Mouse (Mus musculus) stomach, postnatal 0 days (tissue): ENCODE data around the gene Acad10.

ENCODE experiments used
- CTCF ChIP-seq: IDR thresholded peaks from 2 replicates; pipeline ENCODE4 v1.5.1; 2016; ENCODE audit warnings: antibody characterized with exemption, low read depth, mild to moderate bottlenecking, moderate library complexity
- EP300 ChIP-seq: optimal IDR thresholded peaks from 2 replicates; pipeline ENCODE3; 2016; ENCODE audit warnings: antibody characterized with exemption

DNA sequence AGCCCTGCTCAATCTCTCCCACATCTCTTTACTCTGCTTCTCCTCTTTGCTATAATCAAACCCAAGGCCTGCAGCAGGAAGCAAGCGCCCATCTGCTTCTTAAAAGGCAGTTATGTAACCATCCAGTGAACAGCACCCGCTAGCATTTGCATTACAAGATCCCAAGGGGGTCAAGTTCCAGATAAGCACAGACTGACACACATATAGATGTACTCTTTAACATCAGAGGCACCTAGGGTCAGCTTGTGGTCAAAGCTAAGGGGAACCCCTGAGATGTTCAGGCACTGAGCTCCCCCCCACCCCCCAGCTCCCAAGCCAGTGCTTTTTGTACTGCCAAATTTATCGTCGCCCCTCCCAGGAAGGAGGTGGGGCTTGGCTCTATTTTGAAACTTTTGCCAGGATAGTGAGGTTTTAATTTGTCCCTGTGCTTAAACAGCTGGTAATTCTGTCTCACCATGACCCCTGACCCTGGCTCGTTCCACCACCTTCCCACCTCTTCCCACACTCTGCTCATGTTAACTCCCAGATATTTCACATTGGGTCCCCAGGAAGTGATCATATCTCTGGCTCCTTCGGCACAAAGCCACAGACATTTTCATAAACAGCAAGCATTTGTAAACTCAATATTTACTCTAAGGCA is 73.8 kb downstream of the Acad10 start:
- TF ChIP-seq CTCF (no peak), EP300 (no peak)
